In the genomic region with DNA sequence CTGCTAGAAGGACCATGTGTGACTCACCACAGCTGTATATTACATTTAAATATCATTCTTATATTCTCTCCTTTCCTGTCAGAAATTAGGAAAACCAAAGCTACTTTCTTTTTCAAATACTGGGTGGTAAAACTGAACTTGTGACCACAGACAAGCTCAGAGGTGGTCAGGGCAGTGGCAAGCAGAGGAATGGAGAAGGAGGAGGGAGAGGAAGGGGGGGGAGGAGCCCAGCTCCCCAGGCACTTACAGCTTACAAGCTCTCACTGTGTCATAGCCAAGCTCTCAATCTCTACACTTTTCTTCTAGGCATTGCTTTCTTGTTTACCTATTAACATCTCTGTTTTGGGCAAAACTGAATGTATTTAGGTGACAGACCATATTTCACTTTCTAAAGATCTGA, we compare ENCODE assay signal across 23 mouse cellular contexts. TPM values are rescaled to one million over a fixed set of nuclear protein-coding genes. Genes with fewer than 3 reads are reported as not detected.
"Had no signal": no experiment of that assay in that cellular context is flagged by ENCODE, and none has a peak within 500 bp of the region (broad histone marks: within the 10 kb centered on the region; RNA-seq: fewer than 3 reads in every experiment).

No protein-coding gene starts in this region.

- H3K4me1 ChIP-seq: limb, embryonic 10.5 days; limb, embryonic 13.5 days; midbrain, embryonic 13.5 days; neural tube, embryonic 13.5 days; stomach, embryonic 15.5 days had no signal

- DNase-seq: kidney, adult 8-10 months; kidney, postnatal 14 days; layer of hippocampus, adult 9-11 months; liver; liver, embryonic 13.5 days; lung, adult 2 months; lung, postnatal 14 days; lung, postnatal 4 days; retina, postnatal 1 day; right cerebral cortex, postnatal 25 days; spleen, adult 18-20 months; thymus, postnatal 36 days had no signal

- ATAC-seq: midbrain, embryonic 13.5 days; midbrain, embryonic 16.5 days had no signal

- H3K4me3 ChIP-seq: layer of hippocampus, adult 2 months; limb, embryonic 10.5 days; limb, embryonic 13.5 days; liver, embryonic 13.5 days; megakaryocyte, embryonic 14.5 days; midbrain, embryonic 10.5 days; midbrain, embryonic 13.5 days; myocyte; neural tube, embryonic 13.5 days; stomach, embryonic 15.5 days had no signal

- H3K27ac ChIP-seq: layer of hippocampus, adult 2 months; limb, embryonic 10.5 days; limb, embryonic 13.5 days; liver, embryonic 13.5 days; midbrain, embryonic 10.5 days; midbrain, embryonic 13.5 days; neural tube, embryonic 13.5 days; stomach, embryonic 15.5 days had no signal

- H3K27me3 ChIP-seq: limb, embryonic 13.5 days; liver, embryonic 13.5 days; megakaryocyte, embryonic 14.5 days; midbrain, embryonic 13.5 days; neural tube, embryonic 13.5 days; stomach, embryonic 15.5 days had no signal

- H3K9ac ChIP-seq: limb, embryonic 13.5 days; liver, embryonic 13.5 days; midbrain, embryonic 13.5 days; neural tube, embryonic 13.5 days; stomach, embryonic 15.5 days had no signal

RNA-seq across cellular contexts. Expression of a gene that starts 11.2 kb away (rescaled TPM):
- total RNA-seq: neutrophil, adult 5-6 weeks had no signal
